Mouse (Mus musculus) liver, postnatal 0 days (tissue): ENCODE data around the gene Olfr90.

Experiments
- CTCF ChIP-seq: sonication (generic); IDR thresholded peaks from 2 replicates; pipeline ENCODE4 v1.5.1; 2016; ENCODE audit warnings: antibody characterized with exemption, low read depth
- EP300 ChIP-seq: IDR thresholded peaks from 2 replicates; pipeline ENCODE4 v1.6.1; 2016; ENCODE audit warnings: antibody characterized with exemption, low read depth, mild to moderate bottlenecking

DNA sequence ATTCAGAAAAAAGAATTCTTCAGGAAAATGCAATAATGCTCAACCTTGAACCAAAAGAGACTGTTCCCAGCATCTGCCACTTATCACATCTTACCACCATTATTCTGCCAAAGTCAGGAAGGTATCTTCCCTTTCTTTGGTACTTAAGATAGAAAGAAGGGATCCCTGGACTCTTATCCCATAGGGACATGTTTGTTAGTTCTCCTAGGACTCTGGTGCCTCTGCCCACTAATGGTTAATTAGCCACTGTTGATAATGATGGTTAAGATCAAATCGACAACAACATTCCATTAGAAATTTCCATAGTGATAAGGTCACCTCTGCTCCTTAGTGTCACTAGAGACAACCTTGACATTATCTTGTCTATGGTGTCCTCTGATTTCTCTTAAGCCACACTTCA, 9.9 kb upstream of the Olfr90 start, which contains the start of gene Olfr91:
- no peak for TF ChIP-seq CTCF
- no peak for TF ChIP-seq EP300
